Mouse (Mus musculus): ENCODE data around the gene Tmem116. TPM values are rescaled to one million over a fixed set of nuclear protein-coding genes. Genes with fewer than 3 reads are reported as not detected.

Tmem116 gene
- total RNA-seq (2015): not detected in 2 replicates
- total RNA-seq (2017): not detected in 2 replicates

GRCm38 (mm10) chr5:121451644-121452025 lies at the start of gene Tmem116:
Gene Tmem116 (plus strand): TSS chr5:121451893.
- ATAC-seq (ENCODE audit: poor library complexity, severe bottlenecking): no peak

- no peak for ATAC-seq (ENCODE audit: poor library complexity, severe bottlenecking)
Measured at GRCm38 (mm10) chr5:121407856-121408255, 43.8 kb upstream of the Tmem116 start.

DNA sequence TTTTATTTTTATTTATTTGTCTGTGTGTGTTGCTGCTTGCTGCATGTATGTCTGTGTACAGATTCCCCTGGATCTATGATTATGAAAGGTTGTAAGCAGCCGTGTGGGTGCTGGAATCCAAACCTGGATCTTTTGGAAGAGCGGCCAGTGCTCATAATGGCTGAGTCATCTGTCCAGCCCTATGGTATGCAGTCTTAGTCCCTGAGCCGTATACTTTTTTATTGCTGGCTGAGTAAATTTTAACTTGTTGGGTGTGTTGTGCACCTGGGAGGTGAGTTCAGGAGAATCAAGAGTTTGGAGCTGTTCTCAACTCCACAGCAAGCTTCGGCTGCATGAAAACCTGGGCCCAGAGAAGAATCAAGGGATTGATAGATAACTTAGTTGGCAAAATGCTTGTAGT lies 40.7 kb upstream of the Tmem116 start:
- ATAC-seq (ENCODE audit: poor library complexity, severe bottlenecking): no peak

DNA sequence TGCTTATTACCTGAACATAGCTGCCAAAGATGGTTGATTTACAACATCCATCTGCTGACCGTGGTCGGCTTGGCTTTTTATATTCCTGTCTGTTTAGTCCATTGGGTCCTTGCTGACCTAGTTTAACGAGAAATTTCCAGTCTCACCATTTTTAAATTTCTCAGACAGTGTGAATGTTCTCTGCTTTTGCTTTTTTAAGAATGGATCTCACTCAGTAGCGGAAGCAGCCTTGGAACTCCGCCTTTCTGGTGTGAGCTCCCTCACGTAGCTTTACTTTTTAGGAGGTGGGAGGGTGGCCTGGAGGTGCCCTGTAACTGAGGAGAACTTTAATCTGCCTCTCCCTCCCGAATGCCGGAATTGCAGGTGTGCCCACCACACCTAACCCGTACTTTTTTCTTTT lies 31.0 kb upstream of the Tmem116 start:
- no peak for ATAC-seq (ENCODE audit: poor library complexity, severe bottlenecking)

DNA sequence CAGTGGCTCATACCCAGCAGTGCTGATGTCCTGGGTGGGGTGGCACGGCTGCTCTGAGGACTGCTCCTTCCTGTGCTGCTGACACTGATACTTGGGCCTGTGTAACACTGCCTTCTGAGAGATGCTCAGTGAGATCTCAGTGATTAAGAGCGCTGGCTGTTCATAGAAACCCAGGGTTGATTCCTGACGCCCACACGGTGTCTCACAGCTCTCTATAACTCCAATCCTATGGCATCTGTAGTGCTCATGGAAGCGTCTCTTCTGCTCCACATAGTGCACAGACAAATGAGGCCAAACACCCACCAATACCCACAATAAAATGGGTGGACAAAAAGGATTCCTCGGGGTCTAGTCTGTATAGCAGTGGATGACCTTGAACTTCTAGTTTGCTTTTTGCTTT lies 28.9 kb upstream of the Tmem116 start:
- ATAC-seq (ENCODE audit: poor library complexity, severe bottlenecking): no peak

DNA sequence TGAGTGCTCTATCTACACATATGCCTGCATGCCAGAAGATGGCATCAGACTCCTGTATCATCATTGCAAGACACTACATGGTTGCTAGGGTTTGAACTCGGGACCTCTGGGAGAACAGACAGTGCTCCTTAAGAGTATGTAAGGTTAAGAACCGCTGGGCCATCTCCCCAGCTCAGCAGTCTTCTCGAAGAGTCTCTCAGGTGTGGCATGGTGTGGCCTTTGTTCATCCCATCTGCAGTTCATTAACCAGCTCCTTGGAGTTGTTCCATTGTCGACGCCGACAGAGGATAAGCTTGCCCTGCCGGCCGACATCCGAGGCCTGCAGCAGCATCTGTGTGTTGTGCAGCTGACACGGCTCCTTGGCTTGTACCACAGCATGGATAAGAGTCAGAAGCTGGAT lies 28.4 kb upstream of the Tmem116 start:
- ATAC-seq (ENCODE audit: poor library complexity, severe bottlenecking): no peak

DNA sequence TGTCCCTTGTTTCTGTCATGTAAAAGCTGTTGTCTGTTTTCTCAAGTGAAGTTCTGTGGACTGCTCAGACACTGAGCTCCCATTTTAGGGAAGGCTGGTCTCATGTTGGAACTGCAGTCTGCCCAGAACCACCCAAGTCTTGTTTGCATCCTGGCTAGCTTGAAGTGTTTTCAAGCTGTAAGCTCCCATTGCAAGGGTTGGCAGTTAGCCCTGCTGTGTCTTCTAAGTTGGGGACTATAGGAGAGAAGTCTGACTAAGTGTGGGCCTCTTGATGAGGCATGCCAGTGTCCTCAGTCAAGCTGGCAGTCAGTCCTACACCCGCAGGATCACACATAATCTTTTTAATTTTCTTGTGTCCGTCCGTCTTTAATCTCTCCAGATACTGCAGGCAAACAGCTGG lies 22.7 kb upstream of the Tmem116 start:
- ATAC-seq (ENCODE audit: poor library complexity, severe bottlenecking): no peak

- no peak for ATAC-seq (ENCODE audit: poor library complexity, severe bottlenecking)
Measured at GRCm38 (mm10) chr5:121438131-121438530, 13.6 kb upstream of the Tmem116 start.

DNA sequence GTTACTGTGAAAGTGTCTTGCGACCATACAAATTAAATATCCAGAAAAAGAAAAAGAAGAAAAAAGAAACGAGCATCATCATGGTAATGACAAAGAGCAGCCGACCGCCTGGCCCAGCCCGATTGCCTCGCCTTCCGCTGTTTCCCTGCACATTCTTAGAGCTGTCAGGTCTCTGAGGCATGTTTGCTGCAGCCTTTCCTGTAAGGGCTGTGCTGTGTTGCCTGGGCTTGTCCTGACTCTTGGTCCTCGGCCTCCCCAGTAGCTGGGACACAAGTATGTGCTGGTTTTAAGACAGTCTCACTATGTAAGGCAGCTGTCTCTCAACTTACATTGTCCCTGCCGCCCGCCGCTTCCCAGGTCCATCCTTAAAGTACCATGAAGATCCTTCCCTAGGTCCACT lies 12.9 kb upstream of the Tmem116 start:
- ATAC-seq (ENCODE audit: poor library complexity, severe bottlenecking): no peak

DNA sequence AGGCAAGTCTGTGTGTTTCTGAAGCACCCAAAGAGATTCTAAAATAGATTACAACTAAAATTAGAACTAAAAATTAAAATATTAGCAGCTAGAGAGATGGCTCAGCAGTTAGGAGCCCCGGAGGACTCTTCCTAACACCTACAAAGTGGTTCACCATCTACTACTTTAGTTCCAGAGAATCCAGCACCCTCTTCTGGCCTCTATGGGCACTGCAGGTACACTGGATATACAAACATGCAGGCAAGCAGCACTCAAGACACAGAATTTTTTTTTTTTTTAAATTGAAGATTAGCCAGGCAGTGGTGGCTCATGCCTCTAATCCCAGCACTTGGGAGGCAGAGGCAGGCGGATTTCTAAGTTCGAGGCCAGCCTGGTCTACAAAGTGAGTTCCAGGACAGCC lies 8.1 kb upstream of the Tmem116 start:
- ATAC-seq (ENCODE audit: poor library complexity, severe bottlenecking): peak; percentile 40; the same call in 1 of the 2 replicates

DNA sequence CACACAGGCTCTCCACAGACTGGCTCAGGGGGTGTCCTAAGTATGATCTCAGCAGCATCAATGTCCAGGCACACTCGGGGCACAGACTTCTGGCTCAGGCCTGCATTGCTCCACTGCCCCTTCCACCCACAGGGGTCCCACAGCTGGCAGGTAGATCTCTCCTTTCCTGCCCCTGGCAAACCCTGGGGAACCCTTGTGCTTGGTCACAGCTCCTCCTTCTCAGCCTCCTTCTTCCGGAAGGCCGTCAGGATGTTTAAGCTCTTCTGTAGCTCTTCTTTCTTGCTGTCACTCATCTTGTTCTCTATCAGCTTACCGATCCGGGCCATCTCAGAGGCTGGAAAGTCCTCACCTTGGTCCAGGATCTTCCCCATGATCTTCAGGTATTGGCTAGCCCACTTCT lies 6.8 kb upstream of the Tmem116 start:
- no peak for ATAC-seq (ENCODE audit: poor library complexity, severe bottlenecking)

DNA sequence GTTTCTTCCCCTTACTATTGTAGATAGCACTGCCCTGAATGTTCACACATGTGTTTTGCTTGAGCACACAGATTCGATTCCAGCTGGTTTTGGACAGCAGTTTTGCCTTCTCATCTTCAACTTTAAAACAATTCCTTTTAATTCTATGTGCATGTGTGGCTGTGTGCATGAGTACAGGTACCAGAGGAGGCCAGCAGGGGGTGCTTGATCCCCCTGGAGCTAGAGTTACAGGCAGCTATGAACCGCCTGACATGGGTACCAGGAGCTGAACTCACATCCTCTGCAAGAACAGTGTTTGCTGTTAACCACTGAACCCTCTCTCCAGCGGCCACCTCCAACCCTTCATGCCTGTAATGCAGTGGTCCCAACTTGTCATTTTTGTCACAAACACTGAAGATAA lies 3.2 kb upstream of the Tmem116 start:
- ATAC-seq (ENCODE audit: poor library complexity, severe bottlenecking): no peak

GRCm38 (mm10) chr5:121449976-121450375 lies 1.7 kb upstream of the Tmem116 start:
- peak; percentile 34 for ATAC-seq (ENCODE audit: poor library complexity, severe bottlenecking)

DNA sequence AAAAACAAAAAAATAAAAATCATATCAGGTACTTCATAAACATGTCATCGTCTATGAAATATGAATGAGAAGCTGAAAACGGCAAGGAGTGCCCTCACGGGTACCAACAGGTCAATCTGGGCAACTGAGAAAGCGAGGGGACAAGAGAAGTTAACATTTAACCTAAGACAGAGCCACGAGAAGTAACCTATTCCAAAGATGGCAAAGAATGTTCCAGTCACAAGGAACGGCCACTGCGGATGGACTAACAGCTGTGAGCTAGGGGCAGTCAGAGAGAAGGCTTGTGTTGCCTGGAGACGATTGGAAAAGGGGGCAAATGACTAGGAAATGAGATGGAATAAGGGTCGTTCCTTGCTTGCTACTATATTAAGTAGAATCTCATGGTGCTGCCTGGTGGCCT lies 1.2 kb upstream of the Tmem116 start:
- ATAC-seq (ENCODE audit: poor library complexity, severe bottlenecking): no peak

GRCm38 (mm10) chr5:121451203-121451602 lies 490 bp upstream of the Tmem116 start:
- ATAC-seq (ENCODE audit: poor library complexity, severe bottlenecking): peak; percentile 55

DNA sequence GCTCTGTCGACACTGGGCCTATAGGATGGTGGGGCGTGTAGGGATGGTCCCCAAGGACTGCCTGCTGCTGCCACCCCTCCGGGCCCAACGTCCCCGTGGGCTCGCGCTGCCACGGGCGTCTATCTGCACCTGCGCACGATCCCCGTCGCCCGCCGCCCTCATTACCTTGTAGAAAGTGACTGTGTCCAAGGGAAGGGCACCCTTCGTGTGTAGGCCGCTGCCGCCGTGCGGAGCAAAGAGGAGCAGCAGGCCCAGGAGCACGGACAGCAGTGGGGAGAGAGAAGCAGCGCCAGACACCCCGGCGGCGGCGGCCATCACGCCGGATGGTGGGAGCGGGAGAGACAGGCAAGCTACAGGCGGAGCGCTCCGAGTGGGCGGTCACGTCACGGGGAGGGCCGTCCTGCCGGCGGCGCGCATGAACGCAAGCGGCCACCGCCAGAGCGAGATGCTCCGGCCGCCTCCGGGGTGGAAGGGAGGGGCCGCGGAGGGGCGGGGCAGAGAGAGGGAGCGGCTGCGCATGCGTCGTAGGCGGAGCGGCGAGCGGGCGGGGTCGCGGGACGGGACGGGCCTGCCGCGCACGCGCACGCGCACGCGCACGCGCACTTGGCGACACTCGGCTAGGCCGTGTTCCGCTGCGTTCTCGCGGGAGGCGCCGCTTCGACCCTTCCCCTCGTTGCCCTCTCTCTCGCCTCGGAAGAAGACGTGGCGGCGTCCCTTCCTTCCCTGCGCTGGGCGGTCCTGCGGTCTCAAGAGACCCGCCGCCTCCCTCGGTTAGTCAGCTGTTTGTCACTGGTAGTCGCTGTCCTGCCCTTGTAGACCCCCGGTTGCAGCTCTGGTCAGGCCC lies 555 bp downstream of the Tmem116 start, which contains the start of gene Erp29:
Gene Erp29, minus strand, starts transcription at position 481 of the 844 bp plus-strand sequence.
- ATAC-seq (ENCODE audit: poor library complexity, severe bottlenecking): peak; percentile 87

DNA sequence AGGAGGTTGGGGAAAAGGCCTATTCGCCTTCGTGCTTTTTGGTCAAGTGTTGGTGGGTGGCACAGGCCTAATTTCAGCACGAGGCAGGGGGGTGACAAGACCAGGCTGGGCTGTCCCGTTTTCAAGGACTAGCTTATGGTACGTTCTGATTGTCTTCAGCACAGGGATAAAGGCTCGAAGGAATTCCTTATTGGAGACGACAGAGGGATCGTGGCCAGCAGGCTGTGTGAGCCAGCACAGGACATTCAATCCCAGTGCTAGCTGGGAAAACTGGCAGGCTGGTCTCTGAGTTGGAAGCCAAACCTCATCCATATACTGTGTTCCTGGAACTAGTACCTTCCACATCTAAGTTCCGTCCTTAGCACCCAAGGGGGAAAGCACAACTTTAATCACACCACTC lies 1.2 kb downstream of the Tmem116 start:
- no peak for ATAC-seq (ENCODE audit: poor library complexity, severe bottlenecking)

DNA sequence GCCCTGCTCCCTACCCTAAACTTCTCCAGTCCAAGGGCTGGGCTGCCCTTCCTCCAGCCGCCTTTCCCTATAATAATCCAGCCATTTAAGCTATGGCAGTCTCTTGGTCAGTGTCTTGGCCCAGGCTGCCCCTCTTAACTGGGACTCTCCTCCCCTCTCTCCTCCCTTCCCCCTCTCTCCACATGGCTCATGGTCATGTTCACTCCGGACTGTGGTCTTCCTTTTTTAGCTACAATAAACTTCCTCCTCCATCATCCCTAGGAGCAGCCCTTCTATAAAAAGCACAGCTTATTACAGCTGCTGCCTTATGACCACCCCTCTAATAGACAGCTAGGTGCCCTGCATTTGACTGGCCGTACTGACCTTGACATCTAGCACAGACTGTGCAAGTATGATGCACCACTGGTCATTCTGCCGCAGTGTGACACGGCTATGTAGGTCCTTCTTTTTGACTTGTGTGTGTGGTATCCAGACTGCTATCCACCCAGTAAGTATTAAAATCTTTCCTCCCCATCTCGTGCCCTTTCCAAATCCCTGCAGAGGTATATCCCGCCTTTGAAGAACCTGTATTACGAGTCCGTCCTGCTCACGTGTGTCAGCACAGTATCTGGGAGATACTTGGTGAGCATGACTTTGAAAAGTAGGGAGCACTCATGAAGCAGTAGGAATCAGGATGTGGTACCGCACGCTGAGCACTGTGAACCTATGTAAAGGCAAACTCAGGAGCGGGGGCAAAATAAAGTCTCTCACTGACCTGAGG lies 2.2 kb downstream of the Tmem116 start:
- ATAC-seq (ENCODE audit: poor library complexity, severe bottlenecking): no peak

GRCm38 (mm10) chr5:121454503-121454782 lies 2.8 kb downstream of the Tmem116 start:
- no peak for ATAC-seq (ENCODE audit: poor library complexity, severe bottlenecking)

- no peak for ATAC-seq (ENCODE audit: poor library complexity, severe bottlenecking)
Measured at GRCm38 (mm10) chr5:121455510-121456265, 4.0 kb downstream of the Tmem116 start.

DNA sequence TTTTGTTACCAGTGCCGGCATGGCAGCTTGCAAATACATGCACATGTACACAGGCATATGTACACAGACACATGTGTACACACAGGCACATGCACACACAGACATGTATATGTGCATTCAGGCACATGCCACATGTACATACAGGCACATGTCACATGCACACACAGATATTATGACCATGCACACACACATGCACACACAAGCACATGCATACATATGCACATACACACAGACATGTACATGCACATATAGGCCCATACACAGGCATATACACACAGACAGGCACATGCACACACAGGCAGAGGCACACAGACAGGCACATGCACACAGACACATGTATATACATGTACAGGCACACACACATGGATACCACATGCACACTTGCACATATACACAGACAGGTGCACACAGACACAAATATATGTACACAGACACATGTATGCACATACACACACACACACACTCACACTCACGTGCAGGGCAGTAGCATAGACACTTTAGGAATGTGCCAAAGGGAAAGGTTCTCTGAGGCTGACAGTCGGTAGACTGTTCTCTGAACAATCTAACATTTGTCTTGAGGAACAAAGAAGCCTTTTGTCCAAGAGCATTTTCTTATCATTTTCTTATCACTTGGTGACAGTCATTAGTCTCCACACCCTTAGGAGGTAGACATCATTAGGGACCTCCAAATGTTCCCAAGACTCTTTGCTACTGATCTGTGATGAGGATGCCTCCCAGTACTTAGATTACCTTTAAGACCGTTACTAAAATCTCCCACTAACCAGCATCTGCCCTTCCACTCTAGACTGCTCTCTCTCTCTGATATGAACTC lies 9.9 kb downstream of the Tmem116 start:
- no peak for ATAC-seq (ENCODE audit: poor library complexity, severe bottlenecking)
